Mouse (Mus musculus) liver, embryonic 16.5 days (tissue): Measurements from ENCODE around the gene Ddc. TPM values are rescaled to one million over a fixed set of nuclear protein-coding genes. Genes with fewer than 3 reads are reported as not detected.

Source experiments
- ATAC-seq: fragments of 200-750 bp; cut with Nextera tagmentation; 2 replicates; pipeline ENCODE4 v1.8.0; 2017; ENCODE audit warnings: low read depth, mild to moderate bottlenecking, moderate number of reproducible peaks, moderate library complexity
- H3K27ac ChIP-seq: fragments of 300-500 bp; sonication (generic); 2 replicates; pipeline ENCODE4 v1.5.1; 2014; ENCODE audit warnings: mild to moderate bottlenecking, low read length
- H3K27me3 ChIP-seq: fragments of 300-500 bp; sonication (generic); 2 replicates; pipeline ENCODE4 v1.6.1; 2014; ENCODE audit warnings: low read depth, low read length, mixed read lengths; ENCODE audit not compliant: control insufficient read depth, insufficient read depth
- H3K36me3 ChIP-seq: fragments of 300-500 bp; sonication (generic); 2 replicates; pipeline ENCODE4 v1.6.1; 2014; ENCODE audit warnings: mild to moderate bottlenecking; ENCODE audit not compliant: control insufficient read depth, insufficient read depth
- H3K4me1 ChIP-seq: fragments of 300-500 bp; sonication (generic); 2 replicates; pipeline ENCODE4 v1.6.1; 2014; ENCODE audit warnings: low read depth, low read length, mixed read lengths; ENCODE audit not compliant: control insufficient read depth
- H3K4me2 ChIP-seq: fragments of 300-500 bp; sonication (generic); 2 replicates; pipeline ENCODE4 v1.6.1; 2014; ENCODE audit warnings: low read depth, low read length, mixed read lengths
- H3K4me3 ChIP-seq: fragments of 300-500 bp; sonication (generic); 2 replicates; pipeline ENCODE4 v1.5.1; 2014; ENCODE audit warnings: low read depth, mild to moderate bottlenecking, low read length
- H3K9ac ChIP-seq: fragments of 300-500 bp; sonication (generic); 2 replicates; pipeline ENCODE4 v1.6.1; 2014; ENCODE audit warnings: low read depth, low read length
- H3K9me3 ChIP-seq: fragments of 300-500 bp; sonication (generic); replicated peaks from 2 replicates; pipeline ENCODE4 v1.6.1; 2016; ENCODE audit warnings: low read length; ENCODE audit not compliant: control insufficient read depth
- WGBS: fragments of 180-500 bp; shearing (Covaris S2); extraction: QIAGEN DNeasy Blood & Tissue Kit; methylation state at CpG from one replicate; pipeline ENCODE4 v1.1.7; 2014; ENCODE audit not compliant: insufficient replicate concordance; 5-methylcytosine and 5-hydroxymethylcytosine counted together
- polyA plus RNA-seq: library from polyadenylated mRNA; unstranded; fragments of >200 nt; fragmentation: Nextera tagmentation; extraction: Ambion mirVana; gene quantifications from 2 replicates; pipeline ENCODE4 v1.2.1, GENCODE M21; 2015

The Ddc gene
- polyA plus RNA-seq, 1 experiment from 2014 or later, result 16.3 TPM

- H3K9ac ChIP-seq, result no peak overlapping the region
- no peak overlapping the region for H3K27ac ChIP-seq
- no peak overlapping the region for H3K4me3 ChIP-seq
- no peaks in the 10 kb centered on the region for H3K36me3 ChIP-seq
- no peak overlapping the region for H3K4me2 ChIP-seq
- H3K9me3 ChIP-seq, result no peaks in the 10 kb centered on the region
- 57% methylated on average over 10 of the region's 10 CpGs for WGBS
- H3K27me3 ChIP-seq, result no peaks in the 10 kb centered on the region
- H3K4me1 ChIP-seq, result peaks cover 15% of the 10 kb centered on the region
- no peak for ATAC-seq
These were observed 4.8 kb downstream of the Ddc start for GRCm38 (mm10) chr11:11892993-11893602.

GRCm38 (mm10) chr11:11891832-11892231, 6.1 kb downstream of the Ddc start:
- H3K4me2 ChIP-seq, result no peak overlapping the region
- H3K36me3 ChIP-seq, result no peaks in the 10 kb centered on the region
- ATAC-seq, result no peak
- no peak overlapping the region for H3K4me3 ChIP-seq
- peaks cover 22% of the 10 kb centered on the region for H3K4me1 ChIP-seq
- no peaks in the 10 kb centered on the region for H3K9me3 ChIP-seq
- H3K27me3 ChIP-seq, result no peaks in the 10 kb centered on the region
- H3K27ac ChIP-seq, result no peak overlapping the region
- no peak overlapping the region for H3K9ac ChIP-seq

GRCm38 (mm10) chr11:11890139-11890741, 7.7 kb downstream of the Ddc start:
- WGBS, result 70% methylated on average over 10 of the region's 10 CpGs
- Histone ChIP-seq H3K4me3 (no peak overlapping the region), H3K36me3 (no peaks in the 10 kb centered on the region), H3K9me3 (no peaks in the 10 kb centered on the region), H3K9ac (no peak overlapping the region), H3K4me1 (peaks cover 37% of the 10 kb centered on the region), H3K27ac (no peak overlapping the region), H3K27me3 (no peaks in the 10 kb centered on the region), H3K4me2 (no peak overlapping the region)
- ATAC-seq, result no peak

- no peak for ATAC-seq
- Histone ChIP-seq H3K27ac (peak overlapping the region; percentile 43), H3K9me3 (no peaks in the 10 kb centered on the region), H3K4me2 (no peak overlapping the region), H3K4me3 (no peak overlapping the region), H3K27me3 (no peaks in the 10 kb centered on the region), H3K36me3 (no peaks in the 10 kb centered on the region), H3K9ac (no peak overlapping the region), H3K4me1 (peaks cover 46% of the 10 kb centered on the region)
- 21% methylated on average over 3 of the region's 3 CpGs for WGBS
These were observed 9.2 kb downstream of the Ddc start for GRCm38 (mm10) chr11:11888727-11889126.

- Histone ChIP-seq H3K4me1 (peaks cover 44% of the 10 kb centered on the region), H3K9me3 (no peaks in the 10 kb centered on the region), H3K9ac (no peak overlapping the region), H3K27me3 (no peaks in the 10 kb centered on the region), H3K36me3 (no peaks in the 10 kb centered on the region), H3K27ac (no peak overlapping the region), H3K4me2 (no peak overlapping the region), H3K4me3 (no peak overlapping the region)
- no peak for ATAC-seq
- 62% methylated on average over 3 of the region's 3 CpGs for WGBS
These were observed 9.9 kb downstream of the Ddc start for GRCm38 (mm10) chr11:11888051-11888450.

- Histone ChIP-seq H3K9ac (peak overlapping the region; percentile 42), H3K4me2 (peak overlapping the region; percentile 39), H3K27me3 (no peaks in the 10 kb centered on the region), H3K36me3 (no peaks in the 10 kb centered on the region), H3K4me3 (no peak overlapping the region), H3K27ac (peak overlapping the region; percentile 66), H3K9me3 (no peaks in the 10 kb centered on the region), H3K4me1 (peaks cover 48% of the 10 kb centered on the region)
- ATAC-seq, result peak; percentile 36
- 16% methylated on average over 4 of the region's 4 CpGs for WGBS
These were observed 11.4 kb downstream of the Ddc start for GRCm38 (mm10) chr11:11886403-11886998.

- Histone ChIP-seq H3K9ac (no peak overlapping the region), H3K36me3 (no peaks in the 10 kb centered on the region), H3K4me1 (peaks cover 51% of the 10 kb centered on the region), H3K27me3 (no peaks in the 10 kb centered on the region), H3K4me3 (no peak overlapping the region), H3K4me2 (peak overlapping the region; percentile 52; the same call in 1 of the 2 replicates), H3K9me3 (no peaks in the 10 kb centered on the region), H3K27ac (peak overlapping the region; percentile 76)
- WGBS, result 23% methylated on average over 3 of the region's 3 CpGs
- no peak for ATAC-seq
These were observed 12.0 kb downstream of the Ddc start for GRCm38 (mm10) chr11:11885921-11886320.

GRCm38 (mm10) chr11:11885246-11885643, 12.7 kb downstream of the Ddc start:
- H3K4me3 ChIP-seq, result no peak overlapping the region
- H3K4me2 ChIP-seq, result peak overlapping the region; percentile 52
- no peaks in the 10 kb centered on the region for H3K27me3 ChIP-seq
- 27% methylated on average over 4 of the region's 4 CpGs for WGBS
- peaks cover 52% of the 10 kb centered on the region for H3K4me1 ChIP-seq
- peak; percentile 85 for ATAC-seq
- H3K27ac ChIP-seq, result peak overlapping the region; percentile 76
- no peaks in the 10 kb centered on the region for H3K36me3 ChIP-seq
- H3K9me3 ChIP-seq, result no peaks in the 10 kb centered on the region
- no peak overlapping the region for H3K9ac ChIP-seq

- Histone ChIP-seq H3K9ac (peak overlapping the region; percentile 10; the same call in 1 of the 2 replicates), H3K4me2 (peak overlapping the region; percentile 52), H3K27ac (peak overlapping the region; percentile 76), H3K36me3 (no peaks in the 10 kb centered on the region), H3K4me3 (no peak overlapping the region), H3K9me3 (no peaks in the 10 kb centered on the region), H3K4me1 (peaks cover 52% of the 10 kb centered on the region), H3K27me3 (no peaks in the 10 kb centered on the region)
- peak; percentile 89 for ATAC-seq
- 12% methylated on average over 11 of the region's 11 CpGs for WGBS
These were observed 13.3 kb downstream of the Ddc start for GRCm38 (mm10) chr11:11884533-11885245.
